Mouse (Mus musculus) gonadal fat pad, adult 2 months (tissue): ENCODE measurements at regions not wholly inside any gene's neighbourhood (a gene's known extent, or its start where the extent isn't known, plus 50 kb on each side); places are given as distances from the start of the nearest gene placed in this dataset.

Source experiments
- DNase-seq: peaks from one replicate; pipeline ENCODE4 v3.0.0-alpha.2; 2012; ENCODE audit warnings: low read depth

- DNase-seq, result no peak
These were observed 207.2 kb upstream of the Dmd start for GRCm38 (mm10) chrX:82741478-82741877.

GRCm38 (mm10) chrX:82764204-82764603 lies 184.5 kb upstream of the Dmd start:
- DNase-seq, result no peak

GRCm38 (mm10) chrX:82809171-82809570 lies 139.5 kb upstream of the Dmd start:
- DNase-seq, result no peak

- DNase-seq, result no peak
These were observed 134.1 kb upstream of the Dmd start for GRCm38 (mm10) chrX:82814618-82815017.

GRCm38 (mm10) chrX:82817045-82817444 lies 131.6 kb upstream of the Dmd start:
- no peak for DNase-seq

- DNase-seq, result no peak
These were observed 125.1 kb upstream of the Dmd start for GRCm38 (mm10) chrX:82823606-82824005.

GRCm38 (mm10) chrX:82866116-82866515 lies 82.6 kb upstream of the Dmd start:
- DNase-seq, result peak; percentile 12
